Mouse (Mus musculus) MN1 (cell line): ENCODE data around the gene Atp1b3.
A peak's percentile ranks its signal among the peaks of the same experiment; 100 is the strongest.
"Not testable (repeated sequence)": the region's sequence is repeated elsewhere in the genome, so short reads cannot be mapped to it uniquely, and the experiment has no call there.

ENCODE experiments used
- DNase-seq: peaks from one replicate; pipeline ENCODE4 v3.0.0-alpha.2; 2016; ENCODE audit warnings: low spot score

The Atp1b3 gene

DNA sequence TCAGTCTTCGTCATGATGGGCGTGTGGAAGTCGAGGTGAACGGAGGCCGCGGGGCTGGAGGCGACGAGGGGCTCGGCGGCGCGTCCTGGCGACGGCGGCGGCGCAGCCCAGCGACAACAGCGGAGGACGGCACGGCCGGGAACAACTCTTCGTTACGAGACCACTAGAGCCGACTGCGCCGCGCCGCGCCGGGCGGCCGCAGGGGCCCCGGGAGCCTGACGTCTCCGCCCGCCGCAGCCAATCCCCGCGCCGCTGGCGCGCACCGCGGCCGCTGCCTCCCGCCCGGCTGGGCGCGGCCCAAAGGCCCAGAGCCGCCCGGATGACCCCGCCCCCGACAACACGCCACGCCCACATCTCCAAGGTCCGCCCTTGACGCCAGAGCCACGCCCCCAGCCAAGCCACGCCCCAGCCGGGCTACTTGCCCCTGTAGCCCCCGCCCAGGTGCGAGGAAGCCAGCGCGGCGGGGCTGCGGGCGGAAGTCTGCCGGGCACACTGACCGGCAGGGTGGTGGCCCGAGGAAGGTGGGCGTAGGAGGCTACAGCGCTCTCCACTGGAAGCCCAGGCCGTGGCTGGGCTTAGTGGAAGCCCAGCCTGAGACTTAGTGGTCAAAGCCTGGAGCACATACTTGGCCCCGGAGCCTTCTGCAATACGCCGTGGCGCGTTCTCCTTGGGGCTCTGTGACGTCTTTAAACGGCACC is at the start of gene Atp1b3:
Atp1b3 (minus strand) TSS at position 302 of the 698 bp plus-strand sequence.
- DNase-seq: peak; percentile 98

DNA sequence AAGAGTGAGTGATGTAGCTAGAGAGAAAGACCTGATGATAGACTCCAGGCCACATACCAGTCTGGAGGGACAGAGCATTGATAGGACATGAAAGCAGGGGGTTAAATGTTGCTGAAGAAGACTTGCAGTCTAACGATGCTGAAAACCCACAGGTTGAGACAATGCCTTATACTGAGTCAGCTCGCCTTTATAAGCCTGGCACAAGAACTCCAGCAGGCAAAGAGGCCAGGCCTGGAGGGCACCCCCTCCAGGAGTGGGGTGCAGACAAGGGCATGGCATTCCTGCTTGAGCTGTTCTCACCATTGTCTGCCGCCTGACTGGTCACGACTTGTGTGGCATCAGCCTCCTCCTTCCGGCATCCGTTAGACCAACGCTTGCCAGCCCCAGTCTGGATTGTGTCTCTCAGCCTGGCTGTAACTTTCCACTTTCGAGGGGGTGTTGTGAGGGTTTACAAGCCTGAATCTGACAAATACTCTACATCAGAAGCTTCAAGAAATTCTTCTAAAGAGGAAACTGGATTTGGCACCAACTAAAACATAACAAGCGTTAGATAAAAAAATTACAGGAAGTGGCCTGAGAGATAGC is 48.7 kb upstream of the Atp1b3 start:
- DNase-seq: no peak

DNA sequence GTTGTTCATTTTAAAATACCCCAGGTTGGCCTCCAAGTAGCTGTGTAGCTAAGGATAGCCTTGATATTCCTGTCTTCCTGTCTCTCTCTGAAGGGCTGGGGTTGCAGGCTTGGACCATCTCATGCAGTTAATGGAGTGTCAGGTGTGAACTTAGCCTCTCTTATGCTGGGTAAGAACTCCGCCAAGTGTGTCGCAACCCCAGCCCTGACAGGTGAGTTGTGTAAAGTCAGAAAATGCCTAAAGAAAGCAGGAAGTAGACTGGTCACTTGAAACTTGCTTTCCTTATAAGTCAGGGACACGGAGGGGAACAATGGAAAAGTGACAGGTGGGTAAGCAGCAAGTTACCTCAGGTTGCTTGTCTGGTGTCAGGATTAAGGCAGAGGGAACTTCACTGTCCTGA is 40.1 kb upstream of the Atp1b3 start:
- DNase-seq: no peak

DNA sequence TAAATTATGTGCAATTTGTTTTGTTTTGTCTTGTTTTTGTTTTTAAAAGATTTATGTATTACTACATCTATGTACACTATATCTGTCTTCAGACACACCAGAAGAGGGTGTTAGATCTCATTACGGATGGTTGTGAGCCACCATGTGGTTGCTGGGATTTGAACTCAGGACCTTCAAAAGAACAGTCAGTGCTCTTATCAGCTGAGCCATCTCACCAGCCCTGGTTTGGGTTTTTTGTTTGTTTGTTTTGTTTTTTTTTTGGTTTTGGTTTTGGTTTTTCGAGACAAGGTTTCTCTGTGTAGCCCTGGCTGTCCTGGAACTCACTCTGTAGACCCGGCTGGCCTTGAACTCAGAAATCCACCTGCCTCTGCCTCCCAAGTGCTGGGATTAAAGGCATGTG is 35.7 kb upstream of the Atp1b3 start:
- DNase-seq: not testable (repeated sequence)

DNA sequence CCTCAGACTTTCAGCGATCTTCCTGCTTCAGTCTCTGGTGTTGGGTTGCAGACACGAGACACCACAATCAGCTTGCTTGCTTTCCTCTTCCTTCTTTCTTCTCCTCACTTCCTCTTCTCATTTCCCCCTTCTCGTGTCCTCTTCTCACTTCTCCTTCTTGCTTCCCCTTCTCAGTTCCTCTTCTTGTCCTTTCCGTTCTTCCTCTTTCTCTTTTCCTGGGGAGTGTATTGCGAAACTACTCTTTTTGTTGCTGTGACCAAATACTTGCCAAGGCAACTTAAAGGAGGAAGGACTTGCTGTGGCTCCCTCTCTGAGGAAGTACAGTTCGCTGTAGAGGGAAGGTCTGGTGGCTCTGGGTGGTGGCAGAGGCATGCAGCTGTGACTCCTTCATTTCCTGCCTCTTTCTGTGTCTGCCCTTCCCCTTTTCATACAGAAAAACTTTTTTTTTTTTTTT is 35.2 kb upstream of the Atp1b3 start:
- DNase-seq: no peak

DNA sequence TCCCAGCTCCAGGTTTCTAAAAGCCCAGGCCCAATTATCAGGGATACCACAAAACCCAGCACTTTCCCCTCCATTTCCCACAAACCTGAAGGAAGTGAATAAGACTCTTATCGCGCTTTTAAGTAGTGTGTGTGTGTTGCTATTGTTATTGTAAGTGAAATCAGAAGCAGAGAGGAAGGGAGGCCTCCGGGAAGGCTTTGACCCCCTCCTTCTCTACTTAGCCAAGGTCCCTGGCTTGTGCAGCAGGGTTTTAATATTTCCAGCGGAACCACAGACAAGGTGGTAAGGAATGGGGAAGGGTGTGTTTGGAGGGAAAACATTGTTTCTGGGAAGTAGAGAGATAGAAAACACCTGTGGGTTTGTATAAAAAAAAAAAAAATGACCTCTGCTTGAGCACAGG is 34.4 kb upstream of the Atp1b3 start:
- no peak for DNase-seq

DNA sequence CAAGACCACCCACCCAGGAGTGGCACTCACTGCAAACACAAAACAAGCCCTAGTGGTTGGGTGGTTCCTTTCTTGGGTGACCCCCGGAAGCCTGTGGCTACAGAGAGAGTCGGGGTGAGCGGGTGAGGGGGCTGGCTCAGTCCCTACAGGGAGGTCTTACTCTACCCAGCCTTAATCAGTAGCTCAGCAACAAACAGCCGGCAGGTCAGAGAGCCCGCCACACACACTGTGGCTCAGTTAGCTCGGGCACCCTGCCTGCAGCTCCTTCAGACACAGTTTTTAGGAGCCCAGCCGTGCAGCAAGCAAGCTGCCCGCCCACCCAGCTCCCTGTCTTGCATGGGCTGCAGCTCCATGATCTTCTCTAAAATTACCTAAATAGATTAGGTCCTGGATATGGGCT is 33.9 kb upstream of the Atp1b3 start:
- DNase-seq: no peak

DNA sequence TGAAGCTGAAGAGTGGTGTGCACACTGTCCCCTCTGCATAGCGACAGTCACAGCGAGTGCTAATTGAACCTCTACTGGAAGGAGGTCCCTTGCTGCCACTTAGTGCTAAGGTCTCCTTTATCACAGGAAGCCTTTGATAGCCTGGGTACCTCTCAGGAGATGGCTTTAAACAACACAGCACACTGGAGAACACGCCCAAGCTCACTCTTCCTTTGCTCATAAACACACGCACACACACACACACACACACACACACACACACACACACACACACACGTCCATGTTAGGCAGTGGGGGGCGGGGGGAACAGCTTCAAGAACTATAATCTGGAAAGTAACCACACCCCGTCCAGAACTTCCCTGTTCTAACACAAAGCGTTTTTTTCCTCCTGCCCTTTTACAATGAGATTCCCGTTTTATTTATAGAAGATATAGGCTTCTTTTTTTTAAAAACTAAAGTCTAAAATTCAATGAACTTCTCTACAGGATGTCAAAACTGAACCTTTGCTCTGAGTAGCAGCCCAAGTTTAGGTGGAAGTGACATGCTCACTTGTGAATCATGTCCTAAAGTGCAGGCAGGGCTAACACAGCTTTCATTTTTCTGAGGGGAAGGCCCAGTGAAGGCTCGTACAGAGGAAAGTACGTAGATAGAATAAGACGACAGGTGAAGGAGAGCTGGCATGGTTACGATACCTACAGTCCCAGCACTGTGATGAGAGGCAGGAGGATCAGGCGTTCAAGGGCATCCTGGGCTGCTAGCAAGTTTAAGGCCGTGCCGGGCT is 30.9 kb upstream of the Atp1b3 start:
- DNase-seq: no peak

DNA sequence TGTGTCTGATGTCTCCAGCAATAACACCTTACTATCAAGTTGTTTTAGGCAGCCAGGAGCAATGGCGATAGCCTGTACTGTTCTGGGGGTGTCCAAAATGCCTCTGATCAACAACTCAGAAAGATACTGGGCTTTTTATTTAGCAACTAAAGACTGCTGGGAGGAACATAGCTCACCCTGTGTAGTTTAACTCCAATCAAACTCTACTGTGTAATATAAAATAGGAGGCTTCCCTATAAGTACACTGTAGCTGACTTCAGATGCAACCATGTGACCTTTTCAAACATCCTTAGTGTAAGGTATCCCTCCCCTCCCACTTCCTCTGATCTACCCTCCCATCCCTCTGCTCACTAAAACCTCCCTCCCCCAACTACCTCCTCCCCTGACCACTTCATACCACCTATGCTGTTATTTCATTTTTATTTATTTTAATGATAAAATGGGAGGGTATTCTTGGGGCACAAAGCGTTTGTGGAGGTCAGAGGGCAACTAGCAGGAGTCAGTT is 29.5 kb upstream of the Atp1b3 start:
- no peak for DNase-seq

DNA sequence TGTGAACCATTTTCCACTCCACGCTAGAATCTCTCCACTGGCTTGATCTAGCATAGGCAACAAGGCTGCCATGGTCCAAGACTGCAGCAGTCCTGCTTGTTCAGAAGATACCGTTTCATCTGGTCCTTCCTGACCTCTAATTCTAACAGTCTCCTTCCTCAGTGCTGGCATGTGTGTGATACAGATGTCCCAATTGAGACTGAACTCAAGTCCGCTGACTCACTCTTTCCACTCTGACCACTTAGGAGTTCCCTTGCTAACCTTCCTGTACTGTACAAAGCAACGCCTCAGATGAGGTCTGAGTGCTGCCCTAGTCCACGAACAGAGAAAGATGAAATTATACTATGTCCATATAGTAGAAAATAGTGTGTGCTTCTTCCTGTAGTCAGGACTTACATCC is 28.9 kb upstream of the Atp1b3 start:
- no peak for DNase-seq

DNA sequence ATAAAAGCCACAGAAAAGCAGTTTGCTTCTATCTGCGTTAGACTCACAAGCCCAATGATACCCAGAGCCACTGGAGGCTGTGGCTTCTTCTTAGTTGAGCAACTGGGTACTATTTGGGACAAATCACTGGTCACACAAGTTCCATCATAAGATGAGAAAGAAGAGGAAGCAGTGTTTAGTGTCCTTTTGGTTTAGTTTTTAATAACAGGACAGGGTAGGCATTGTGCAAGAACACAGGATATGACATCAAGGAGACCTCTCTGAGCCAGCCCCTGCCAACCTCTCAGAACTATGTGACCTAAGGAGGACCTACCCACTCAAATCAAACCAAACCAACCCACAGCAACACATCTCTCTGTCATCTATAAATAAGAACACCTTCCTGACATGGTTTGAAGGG is 27.7 kb upstream of the Atp1b3 start:
- no peak for DNase-seq

DNA sequence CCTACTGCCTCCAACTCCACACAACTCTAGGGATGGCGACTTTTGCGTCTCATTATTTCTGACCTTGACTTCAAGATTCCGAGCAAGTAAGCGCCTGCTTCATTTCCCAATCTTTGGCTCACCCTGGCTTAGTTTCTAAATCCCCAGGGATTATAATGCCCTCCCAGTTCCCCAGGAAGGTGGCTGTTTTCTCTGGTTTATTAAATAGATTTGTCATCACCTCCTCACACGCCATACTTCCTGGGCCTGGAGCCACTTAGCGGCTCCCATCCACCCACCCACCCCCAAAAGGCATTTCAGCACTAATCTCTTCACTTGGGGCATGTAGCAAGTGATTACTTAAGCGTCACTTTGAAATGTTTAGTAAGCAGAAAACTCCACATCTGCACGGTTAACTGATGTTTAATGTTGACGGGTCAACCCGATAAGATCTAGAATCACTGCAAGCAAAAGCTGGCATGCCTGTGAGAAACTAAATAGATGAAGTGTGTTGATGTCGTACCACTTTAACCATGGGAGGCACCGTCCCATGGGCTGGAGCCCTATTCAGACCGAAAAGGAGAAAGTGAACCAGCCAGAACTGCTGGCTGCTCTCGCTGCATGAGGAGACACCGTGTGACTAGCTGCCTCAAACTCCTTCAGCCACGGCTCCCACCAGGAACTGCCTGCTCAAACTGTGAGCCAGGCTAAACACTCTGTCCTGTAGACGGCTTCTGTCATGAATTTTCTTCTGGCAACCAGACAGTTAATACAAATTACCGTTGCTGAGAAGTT is 19.7 kb upstream of the Atp1b3 start:
- DNase-seq: peak; percentile 48

DNA sequence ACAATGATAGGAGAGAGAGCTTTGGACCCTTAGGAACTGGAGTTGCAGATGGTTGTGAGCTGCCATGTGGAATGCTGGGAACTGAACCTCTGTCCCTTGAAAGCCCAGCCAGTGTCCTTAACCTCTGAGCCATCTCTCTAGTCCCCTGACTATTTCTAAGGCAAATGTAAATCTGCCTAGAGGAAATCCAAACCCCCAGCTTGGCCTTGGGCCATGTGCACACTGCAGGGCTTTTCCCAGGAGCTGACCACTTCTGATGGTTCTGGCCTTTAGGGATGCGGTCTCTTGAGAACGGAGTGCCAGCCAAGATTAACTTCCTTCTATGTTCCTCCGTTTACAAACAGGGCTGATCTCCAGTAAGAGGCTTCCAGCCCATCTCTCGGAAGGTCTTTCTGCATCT is 18.5 kb upstream of the Atp1b3 start:
- peak; percentile 63 for DNase-seq

DNA sequence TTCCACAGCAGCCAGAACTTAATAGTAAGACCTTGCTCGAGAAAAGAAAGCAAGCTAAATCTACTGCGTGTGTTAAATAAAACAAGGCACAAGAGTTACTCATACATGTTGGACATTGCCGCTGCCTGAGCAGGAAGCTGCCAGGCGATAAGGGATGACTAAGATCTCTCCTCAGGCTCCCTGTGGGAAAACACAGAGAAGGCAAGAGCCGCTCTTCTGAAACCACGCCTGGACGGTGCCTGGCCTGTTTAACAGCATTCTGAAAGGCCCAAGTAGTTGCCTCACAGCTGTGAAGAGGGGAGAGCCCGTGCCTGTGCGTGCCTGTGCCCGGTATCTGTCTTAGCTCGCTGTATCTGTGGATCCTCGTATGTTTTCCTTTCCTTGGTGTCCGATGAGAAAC is 17.2 kb upstream of the Atp1b3 start:
- peak; percentile 61 for DNase-seq

DNA sequence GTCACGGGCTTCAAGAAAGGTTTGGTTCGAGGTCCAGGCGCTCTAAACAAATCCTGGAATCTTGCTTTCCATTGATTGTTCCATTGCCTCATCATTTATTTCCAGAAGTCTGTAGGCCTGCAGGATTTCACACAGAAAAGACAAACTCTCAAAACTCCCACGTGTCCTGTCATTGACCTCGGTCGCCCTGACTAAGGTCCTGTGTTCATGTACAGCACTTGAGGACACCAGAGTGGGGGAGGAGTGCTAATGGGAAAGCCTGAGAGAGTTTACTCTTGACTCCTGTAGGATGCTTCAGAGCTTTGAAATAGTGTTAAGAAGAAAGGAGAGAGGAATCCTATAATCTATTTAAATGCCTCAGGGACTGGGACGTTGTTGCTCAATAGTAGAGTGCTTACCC is 15.3 kb upstream of the Atp1b3 start:
- DNase-seq: no peak

DNA sequence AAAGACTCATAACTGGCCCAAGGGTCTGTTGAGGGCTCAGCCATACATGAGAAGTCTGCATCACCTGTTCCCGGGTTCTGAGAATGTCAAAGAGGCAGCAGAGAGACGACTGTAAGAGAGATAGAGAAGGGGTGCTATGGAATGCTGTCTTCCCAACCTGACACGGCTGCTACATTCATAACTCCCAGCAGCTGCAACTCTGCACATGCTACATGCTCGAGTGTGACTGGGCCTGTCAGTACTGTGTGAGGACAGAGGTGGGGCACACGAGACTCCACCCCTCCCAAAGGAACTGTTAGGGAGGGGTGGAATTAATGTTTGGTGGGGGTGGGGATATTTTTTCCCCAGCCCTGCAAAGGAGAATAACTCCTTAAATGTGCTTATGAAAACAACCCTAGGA is 14.5 kb upstream of the Atp1b3 start:
- DNase-seq: no peak

DNA sequence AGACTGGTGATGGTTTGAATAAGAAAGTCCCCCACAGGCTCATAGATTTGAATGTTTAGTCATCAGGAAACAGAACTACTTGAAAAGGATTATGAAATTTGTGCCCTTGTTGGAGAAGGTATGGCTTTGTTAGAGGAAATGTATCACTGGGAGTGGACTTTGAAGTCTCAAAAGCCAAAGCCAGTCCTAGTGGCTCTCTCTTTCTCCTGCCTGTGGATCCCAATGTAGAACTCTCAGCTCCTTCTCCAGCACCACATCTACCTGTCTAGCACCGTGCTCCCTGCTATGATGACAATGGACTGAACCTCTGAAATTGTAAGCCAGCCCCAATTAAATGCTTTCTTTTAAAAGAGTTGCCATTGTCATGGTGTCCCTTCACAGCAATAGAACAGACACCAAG is 12.9 kb upstream of the Atp1b3 start:
- DNase-seq: no peak

DNA sequence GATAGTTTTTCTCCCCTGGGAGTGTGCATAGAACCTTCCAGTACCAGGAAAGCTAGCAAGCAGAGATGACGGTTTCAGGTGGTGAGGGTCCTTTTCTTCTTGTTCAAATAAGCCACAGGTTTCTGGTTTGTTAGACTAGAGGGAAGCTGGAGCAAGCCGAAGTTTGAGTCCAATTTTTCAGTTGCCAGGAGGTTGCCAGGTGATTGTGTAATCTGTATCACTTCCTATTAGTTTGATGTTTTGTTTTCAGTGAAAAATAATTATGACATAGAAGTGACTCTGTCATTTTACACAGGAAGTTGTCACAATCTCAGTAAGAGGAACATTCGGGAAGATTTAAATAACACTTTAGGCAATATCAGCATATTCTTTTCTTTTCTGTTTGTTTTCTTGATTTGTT is 11.6 kb upstream of the Atp1b3 start:
- no peak for DNase-seq

DNA sequence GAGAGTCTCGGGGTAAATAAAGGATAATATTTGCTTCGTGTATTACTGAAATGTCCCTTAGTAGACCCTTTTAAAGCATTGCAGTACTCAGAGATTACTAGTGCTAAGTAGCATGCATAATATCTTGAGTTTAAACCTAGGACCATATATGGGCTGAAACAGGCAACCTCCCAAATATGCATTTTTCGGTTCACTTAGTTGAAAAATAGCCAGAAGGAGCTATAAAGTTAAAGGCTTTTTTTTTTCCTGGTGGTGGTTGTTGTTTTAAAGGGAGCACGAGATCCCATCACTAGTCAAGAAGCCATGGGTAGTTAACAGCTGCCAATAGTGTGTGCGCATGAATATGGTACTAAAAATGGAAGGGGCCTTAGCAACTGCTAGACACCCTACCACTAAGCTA is 6.8 kb upstream of the Atp1b3 start:
- no peak for DNase-seq

DNA sequence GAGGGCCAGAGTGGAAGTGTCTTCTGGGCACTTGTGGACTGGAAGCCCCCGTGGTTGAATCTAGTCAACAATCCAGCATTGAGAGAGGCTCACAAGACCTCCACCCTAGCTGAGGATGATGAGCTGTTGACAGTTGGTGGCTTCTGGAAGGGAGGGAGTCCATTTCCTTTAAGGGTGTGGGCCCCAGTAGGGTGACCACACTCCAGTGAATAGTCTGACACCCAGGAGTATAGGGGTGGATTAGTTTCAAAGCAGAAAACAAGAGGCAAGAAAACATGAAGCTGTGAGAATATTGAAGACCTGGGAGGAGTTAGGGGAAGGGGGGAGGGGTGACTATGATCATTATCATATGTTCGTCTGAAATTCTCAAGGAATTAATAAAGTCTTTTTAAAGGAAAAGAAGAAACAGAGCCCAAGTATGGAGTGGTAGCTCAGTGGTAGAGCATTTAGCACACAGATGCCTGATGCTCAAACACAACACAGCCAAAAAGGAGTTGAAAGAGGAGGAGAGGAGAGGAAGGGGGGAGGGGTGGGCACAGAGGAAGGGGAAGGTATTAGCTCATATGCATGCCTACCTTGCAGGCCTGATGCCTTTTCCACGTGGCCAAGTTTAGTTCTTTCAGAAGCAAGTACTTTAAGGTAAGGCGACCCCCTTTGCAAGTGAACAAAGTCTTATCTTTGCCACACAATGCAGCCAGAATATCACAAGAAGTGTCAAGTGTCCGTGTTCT is 5.6 kb upstream of the Atp1b3 start:
- no peak for DNase-seq

DNA sequence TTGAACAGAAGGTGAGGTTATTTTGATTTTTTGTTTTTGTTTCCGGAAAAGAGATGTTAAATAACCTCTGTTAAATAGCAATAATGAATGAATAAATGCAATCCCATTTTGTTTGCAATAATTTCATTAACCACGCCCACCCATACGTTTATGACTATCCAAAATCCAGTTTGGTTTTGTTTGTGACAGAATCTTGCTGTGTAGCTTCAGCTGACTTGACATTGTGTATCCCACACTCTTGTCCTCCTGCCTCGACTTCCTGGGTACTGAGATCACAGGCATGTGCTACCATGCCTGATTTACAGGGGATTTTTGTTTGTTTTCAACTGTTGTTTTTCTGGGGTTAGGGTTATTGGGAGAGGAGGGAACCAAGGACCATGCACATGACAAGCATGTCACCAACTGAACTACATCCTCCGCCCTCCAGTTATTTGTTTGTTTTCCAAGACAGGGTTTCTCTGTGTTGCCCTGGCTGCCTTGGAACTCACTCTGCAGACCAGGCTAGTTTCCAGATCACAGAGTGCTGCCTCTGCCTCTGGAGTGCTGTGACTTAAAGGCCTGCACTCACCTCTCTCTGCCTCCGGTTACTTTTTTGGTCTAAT is 1.1 kb upstream of the Atp1b3 start:
- no peak for DNase-seq
